Mouse (Mus musculus) midbrain, embryonic 11.5 days (tissue): ENCODE measurements at regions not wholly inside any gene's neighbourhood (a gene's known extent, or its start where the extent isn't known, plus 50 kb on each side); places are given as distances from the start of the nearest gene placed in this dataset.

Experiments used
- ATAC-seq: fragments of 200-750 bp; cut with Nextera tagmentation; 2 replicates; pipeline ENCODE4 v1.8.0; 2017; ENCODE audit warnings: moderate TSS enrichment, moderate library complexity; ENCODE audit not compliant: low FRiP score
- DNase-seq: peaks from one replicate; pipeline ENCODE4 v3.0.0; 2015; ENCODE audit warnings: low spot score; ENCODE audit errors: missing footprints
- H3K27ac ChIP-seq: fragments of 300-500 bp; sonication (generic); 2 replicates; pipeline ENCODE4 v1.5.1; 2014; ENCODE audit warnings: low read depth, low read length
- H3K27me3 ChIP-seq: fragments of 300-500 bp; sonication (generic); 2 replicates; pipeline ENCODE4 v1.6.1; 2014; ENCODE audit warnings: mild to moderate bottlenecking, low read length, moderate library complexity, mixed read lengths; ENCODE audit not compliant: control insufficient read depth, insufficient read depth
- H3K36me3 ChIP-seq: fragments of 300-500 bp; sonication (generic); 2 replicates; pipeline ENCODE4 v1.6.1; 2014; ENCODE audit warnings: mild to moderate bottlenecking, low read length, moderate library complexity, mixed read lengths; ENCODE audit not compliant: control insufficient read depth, insufficient read depth
- H3K4me1 ChIP-seq: fragments of 300-500 bp; sonication (generic); 2 replicates; pipeline ENCODE4 v1.6.1; 2014; ENCODE audit warnings: low read length; ENCODE audit not compliant: control insufficient read depth, insufficient read depth
- H3K4me2 ChIP-seq: fragments of 300-500 bp; sonication (generic); 2 replicates; pipeline ENCODE4 v1.6.1; 2014; ENCODE audit warnings: mild to moderate bottlenecking, moderate library complexity
- H3K4me3 ChIP-seq: fragments of 300-500 bp; sonication (generic); 2 replicates; pipeline ENCODE4 v1.5.1; 2014; ENCODE audit warnings: low read depth, low read length
- H3K9ac ChIP-seq: fragments of 300-500 bp; sonication (generic); 2 replicates; pipeline ENCODE4 v1.6.1; 2014; ENCODE audit warnings: low read length
- H3K9me3 ChIP-seq: fragments of 300-500 bp; sonication (generic); 2 replicates; pipeline ENCODE4 v1.6.1; 2016; ENCODE audit warnings: low read length; ENCODE audit not compliant: control insufficient read depth
- WGBS: fragments of 180-500 bp; shearing (Covaris S2); extraction: QIAGEN DNeasy Blood & Tissue Kit; methylation state at CpG from one replicate; pipeline ENCODE4 v1.1.7; 2014; 5-methylcytosine and 5-hydroxymethylcytosine counted together

DNA sequence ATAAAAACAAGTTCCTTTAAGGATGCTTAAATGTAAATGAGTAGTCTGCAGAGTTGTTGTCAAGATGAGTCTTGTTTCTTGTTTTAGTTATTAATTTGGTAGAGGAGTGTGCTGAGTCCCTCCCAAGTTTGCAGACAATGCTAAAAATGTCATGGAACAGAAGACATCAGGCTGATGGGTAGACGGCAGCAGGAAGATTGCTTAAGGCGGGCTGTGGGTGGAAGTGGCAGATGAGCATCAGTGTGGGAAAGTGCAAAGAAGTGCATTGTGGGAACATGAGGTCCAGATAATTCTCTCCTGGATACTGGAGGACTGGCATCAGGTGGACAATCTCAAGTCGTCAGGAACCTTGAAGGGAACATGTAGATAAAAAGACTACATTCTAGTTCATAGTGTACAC is 323.2 kb downstream of the Rnf144a start:
- H3K27ac ChIP-seq: no peak overlapping the region
- ATAC-seq: no peak
- no peak overlapping the region for H3K4me3 ChIP-seq
- no peaks in the 10 kb centered on the region for H3K9me3 ChIP-seq
- no peak for DNase-seq
- 83% methylated on average over 3 of the region's 3 CpGs for WGBS
- H3K27me3 ChIP-seq: no peaks in the 10 kb centered on the region
- H3K4me2 ChIP-seq: no peak overlapping the region
- H3K36me3 ChIP-seq: no peaks in the 10 kb centered on the region
- H3K9ac ChIP-seq: no peak overlapping the region
- no peaks in the 10 kb centered on the region for H3K4me1 ChIP-seq

DNA sequence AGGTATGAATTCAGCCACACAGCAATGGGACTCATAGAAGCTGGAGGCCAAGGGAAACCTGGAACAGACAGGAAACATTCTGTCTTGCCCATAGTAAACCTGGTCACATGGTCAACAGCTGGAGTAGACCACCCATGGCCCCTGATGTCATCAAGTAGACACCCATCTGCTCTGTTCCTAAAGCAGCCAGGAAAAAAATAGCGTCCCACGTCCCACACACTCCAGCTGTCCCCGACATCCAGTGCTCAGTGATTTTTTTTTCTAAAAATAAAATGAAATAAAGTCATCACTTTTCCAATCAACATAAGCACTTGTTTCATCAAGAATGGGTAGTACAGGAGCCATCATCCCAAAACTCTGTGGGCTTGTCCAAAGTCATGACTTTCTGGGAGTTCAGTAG is 326.7 kb downstream of the Rnf144a start:
- H3K9ac ChIP-seq: no peak overlapping the region
- no peak for ATAC-seq
- no peak overlapping the region for H3K4me3 ChIP-seq
- 87% methylated on average over 3 of the region's 3 CpGs for WGBS
- no peaks in the 10 kb centered on the region for H3K4me1 ChIP-seq
- H3K27me3 ChIP-seq: no peaks in the 10 kb centered on the region
- H3K36me3 ChIP-seq: no peaks in the 10 kb centered on the region
- no peak overlapping the region for H3K4me2 ChIP-seq
- no peak overlapping the region for H3K27ac ChIP-seq
- no peaks in the 10 kb centered on the region for H3K9me3 ChIP-seq
- DNase-seq: no peak

DNA sequence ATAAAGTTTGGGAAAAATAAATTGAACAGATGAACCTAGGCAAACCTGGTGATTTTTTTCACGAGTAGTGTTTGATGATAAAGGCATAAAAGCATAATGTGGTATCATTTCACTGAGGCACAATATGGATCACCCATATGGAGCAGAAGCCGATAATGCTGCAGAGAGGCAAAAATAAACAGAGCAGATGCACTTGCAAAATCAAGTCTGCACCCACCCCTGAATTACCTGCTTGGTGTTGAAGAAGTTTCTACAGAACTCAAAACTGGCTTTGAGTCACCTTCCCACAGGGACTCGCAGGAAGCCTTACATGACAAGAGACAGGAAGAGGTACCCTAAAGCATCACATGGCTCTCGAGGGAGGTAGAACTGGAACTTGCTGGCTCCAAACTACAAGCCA is 328.1 kb downstream of the Rnf144a start:
- no peak overlapping the region for H3K4me2 ChIP-seq
- H3K36me3 ChIP-seq: no peaks in the 10 kb centered on the region
- no peaks in the 10 kb centered on the region for H3K9me3 ChIP-seq
- no peak overlapping the region for H3K27ac ChIP-seq
- no peaks in the 10 kb centered on the region for H3K4me1 ChIP-seq
- H3K9ac ChIP-seq: no peak overlapping the region
- H3K27me3 ChIP-seq: no peaks in the 10 kb centered on the region
- 86% methylated on average over 4 of the region's 4 CpGs for WGBS
- no peak for DNase-seq
- no peak overlapping the region for H3K4me3 ChIP-seq
- ATAC-seq: no peak

GRCm38 (mm10) chr12:26086414-26086813 is 328.6 kb downstream of the Rnf144a start:
- H3K4me2 ChIP-seq: no peak overlapping the region
- H3K9ac ChIP-seq: no peak overlapping the region
- no peak overlapping the region for H3K27ac ChIP-seq
- H3K4me1 ChIP-seq: no peaks in the 10 kb centered on the region
- no peaks in the 10 kb centered on the region for H3K27me3 ChIP-seq
- H3K9me3 ChIP-seq: no peaks in the 10 kb centered on the region
- 82% methylated on average over 3 of the region's 3 CpGs for WGBS
- DNase-seq: no peak
- no peaks in the 10 kb centered on the region for H3K36me3 ChIP-seq
- no peak for ATAC-seq
- no peak overlapping the region for H3K4me3 ChIP-seq

GRCm38 (mm10) chr12:26079061-26079625 is 335.9 kb downstream of the Rnf144a start:
- Histone ChIP-seq H3K4me2 (no peak overlapping the region), H3K4me3 (no peak overlapping the region), H3K4me1 (no peaks in the 10 kb centered on the region), H3K9me3 (no peaks in the 10 kb centered on the region), H3K9ac (no peak overlapping the region), H3K27me3 (no peaks in the 10 kb centered on the region), H3K27ac (no peak overlapping the region), H3K36me3 (no peaks in the 10 kb centered on the region)
- WGBS: 63% methylated on average over 4 of the region's 4 CpGs
- no peak for DNase-seq
- no peak for ATAC-seq

- no peak overlapping the region for H3K27ac ChIP-seq
- H3K36me3 ChIP-seq: no peaks in the 10 kb centered on the region
- H3K4me1 ChIP-seq: no peaks in the 10 kb centered on the region
- no peak overlapping the region for H3K4me3 ChIP-seq
- H3K4me2 ChIP-seq: no peak overlapping the region
- no peaks in the 10 kb centered on the region for H3K27me3 ChIP-seq
- DNase-seq (peak; percentile 79), ATAC-seq (peak; percentile 63)
- whole genome bisulfite sequencing: 24% methylated on average over 9 of the region's 9 CpGs
- no peaks in the 10 kb centered on the region for H3K9me3 ChIP-seq
- H3K9ac ChIP-seq: no peak overlapping the region
Measured at GRCm38 (mm10) chr12:26075638-26076254, 339.3 kb downstream of the Rnf144a start.

- H3K4me1 ChIP-seq: peaks cover 9% of the 10 kb centered on the region
- no peak overlapping the region for H3K4me3 ChIP-seq
- DNase-seq (no peak), ATAC-seq (no peak)
- H3K27ac ChIP-seq: no peak overlapping the region
- no peaks in the 10 kb centered on the region for H3K36me3 ChIP-seq
- no peaks in the 10 kb centered on the region for H3K9me3 ChIP-seq
- H3K9ac ChIP-seq: no peak overlapping the region
- no peaks in the 10 kb centered on the region for H3K27me3 ChIP-seq
- WGBS: 86% methylated on average over 7 of the region's 7 CpGs
- no peak overlapping the region for H3K4me2 ChIP-seq
Measured at GRCm38 (mm10) chr12:26072180-26072579, 342.9 kb downstream of the Rnf144a start.

DNA sequence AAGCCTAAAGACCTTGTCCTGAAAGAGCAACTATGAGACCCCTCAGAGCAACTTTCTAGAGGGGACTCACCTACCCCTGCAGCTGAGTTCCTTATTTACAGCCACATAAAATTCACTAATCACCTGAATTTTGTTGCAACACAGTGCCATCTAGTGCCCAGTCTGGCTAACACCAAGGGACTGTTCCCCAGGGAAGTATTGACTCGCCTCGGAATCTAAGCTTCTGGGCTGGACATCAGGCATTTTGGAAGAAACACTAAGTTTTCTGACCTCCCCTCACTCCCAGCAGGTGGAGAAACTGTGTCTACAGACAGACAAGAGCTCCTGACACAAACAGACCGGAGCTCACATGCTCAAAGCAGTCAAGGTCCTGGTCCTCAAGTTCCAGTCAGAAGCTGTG is 343.4 kb downstream of the Rnf144a start:
- Histone ChIP-seq H3K4me3 (no peak overlapping the region), H3K4me1 (peaks cover 9% of the 10 kb centered on the region), H3K36me3 (no peaks in the 10 kb centered on the region), H3K4me2 (no peak overlapping the region), H3K27me3 (no peaks in the 10 kb centered on the region), H3K9ac (no peak overlapping the region), H3K27ac (no peak overlapping the region), H3K9me3 (no peaks in the 10 kb centered on the region)
- no peak; the same call in 1 of the 2 replicates for ATAC-seq
- WGBS: 8% methylated on average over 3 of the region's 3 CpGs
- peak; percentile 95 for DNase-seq

GRCm38 (mm10) chr12:26068685-26069008 is 346.4 kb downstream of the Rnf144a start:
- ATAC-seq (no peak), DNase-seq (no peak)
- 30% methylated on average over 4 of the region's 4 CpGs for WGBS
- peak overlapping the region; percentile 40 for H3K4me2 ChIP-seq
- no peaks in the 10 kb centered on the region for H3K9me3 ChIP-seq
- no peak overlapping the region for H3K27ac ChIP-seq
- H3K4me1 ChIP-seq: peaks cover 9% of the 10 kb centered on the region
- peak overlapping the region; percentile 24 for H3K9ac ChIP-seq
- no peaks in the 10 kb centered on the region for H3K36me3 ChIP-seq
- H3K27me3 ChIP-seq: no peaks in the 10 kb centered on the region
- no peak overlapping the region; the same call in 1 of the 2 replicates for H3K4me3 ChIP-seq
